In the genomic region with DNA sequence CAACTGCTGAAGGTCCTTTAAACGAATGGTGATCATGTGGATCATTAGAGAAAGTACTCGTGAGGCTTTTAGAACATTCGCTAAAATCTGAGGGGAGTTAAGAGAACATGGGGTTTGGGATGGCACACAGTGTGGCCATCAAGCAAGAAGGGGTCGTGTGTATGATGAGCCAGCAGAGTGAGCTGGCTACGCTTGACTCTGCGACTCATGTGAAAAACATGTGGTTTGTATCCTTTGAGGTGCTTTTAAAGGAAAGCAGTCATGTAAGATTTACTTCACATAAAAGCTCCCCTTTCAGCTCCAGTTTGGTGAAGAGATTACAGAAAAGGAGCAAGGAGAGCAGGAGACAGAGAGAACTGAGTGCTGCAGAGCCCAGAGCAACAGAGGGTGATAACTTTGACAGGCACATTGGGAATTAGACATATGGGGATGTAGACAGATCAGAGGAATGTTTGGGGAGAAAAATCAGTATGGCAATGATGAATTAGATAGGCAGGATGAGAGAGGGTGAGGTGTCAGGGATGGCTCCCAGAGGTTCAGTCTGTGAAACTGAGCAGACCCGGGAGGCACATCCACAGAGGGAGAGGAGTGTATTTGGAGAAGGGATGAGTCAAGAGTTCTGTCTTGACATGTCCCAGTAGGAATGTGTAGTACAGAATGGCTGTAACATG, we compare ENCODE assay signal across 11 mouse cellular contexts.
A peak's percentile ranks its signal among the peaks of the same experiment; 100 is the strongest.
DNase-seq lines count a peak whose midpoint lies in the region; ATAC-seq and TF ChIP-seq lines count a peak whose summit lies in the region.
"Had no signal": no experiment of that assay in that cellular context is flagged by ENCODE, and none has a peak within 500 bp of the region (broad histone marks: within the 10 kb centered on the region; RNA-seq: fewer than 3 reads in every experiment).

No protein-coding gene starts in this region.

- H3ac ChIP-seq in C2C12 (ENCODE audit: control insufficient read depth, insufficient read length, low read depth) = no peak overlapping the region

- no peaks in the 10 kb centered on the region for H3K79me2 ChIP-seq in C2C12 (ENCODE audit: control insufficient read depth, insufficient read depth)

- H3K36me3 ChIP-seq in kidney, postnatal 0 days (ENCODE audit: insufficient read depth, low read length) = no peaks in the 10 kb centered on the region
- no peaks in the 10 kb centered on the region for H3K36me3 ChIP-seq in C2C12 (ENCODE audit: control insufficient read depth, insufficient read depth)
- no peaks in the 10 kb centered on the region for H3K36me3 ChIP-seq in limb, embryonic 11.5 days (ENCODE audit: control insufficient read depth, insufficient read depth, low read length)

- no peak for DNase-seq in kidney, postnatal 0 days (ENCODE audit: low spot score)
- no peak for DNase-seq in kidney, adult 11 months
- peak; percentile 37 for DNase-seq in Patski (ENCODE audit: low read depth, low spot score)
- DNase-seq in limb, embryonic 11.5 days (ENCODE audit: low spot score) = no peak
- no peak for DNase-seq in adrenal gland, postnatal 10 days
- no peak for DNase-seq in adrenal gland, postnatal 4 days (ENCODE audit: low spot score in 2 of 2)
- DNase-seq: forebrain, postnatal 0 days; kidney, postnatal 25 days had no signal

- TF ChIP-seq CTCF in kidney, postnatal 0 days (IDR thresholded peaks at IDR 0.05; ENCODE audit: low read depth) = no peak
- no peak for TF ChIP-seq CTCF in C2C12 (IDR thresholded peaks at IDR 0.05; ENCODE audit: control insufficient read depth, insufficient read depth, insufficient read length)
- TF ChIP-seq CTCF in Patski (IDR thresholded peaks at IDR 0.05) = no peak

- no peaks in the 10 kb centered on the region; the same call in 1 of the 2 replicates for H3K4me1 ChIP-seq in kidney, postnatal 0 days (replicated peaks; ENCODE audit: insufficient read depth, low read length)
- peaks cover 17% of the 10 kb centered on the region for H3K4me1 ChIP-seq in limb, embryonic 11.5 days (ENCODE audit: control insufficient read depth, insufficient read depth, low read length)

- in situ Hi-C loops in Patski (cut with MboI; ENCODE audit: low pct_unique_long_range_greater_than_20kb) = no loop called here

- H3K27me3 ChIP-seq in kidney, postnatal 0 days (ENCODE audit: insufficient read depth, low read length) = no peaks in the 10 kb centered on the region
- no peaks in the 10 kb centered on the region for H3K27me3 ChIP-seq in C2C12 (ENCODE audit: control insufficient read depth, insufficient read depth, insufficient read length)
- H3K27me3 ChIP-seq in Patski = no peaks in the 10 kb centered on the region
- H3K27me3 ChIP-seq in limb, embryonic 11.5 days (ENCODE audit: control insufficient read depth, insufficient read depth, low read length) = no peaks in the 10 kb centered on the region

- H3K9me3 ChIP-seq in kidney, postnatal 0 days (replicated peaks; ENCODE audit: low read length) = no peaks in the 10 kb centered on the region
- no peaks in the 10 kb centered on the region for H3K9me3 ChIP-seq in limb, embryonic 11.5 days (ENCODE audit: control insufficient read depth, low read length)

- no peak overlapping the region for H3K4me3 ChIP-seq in kidney, postnatal 0 days (replicated peaks; ENCODE audit: low read depth, low read length)
- no peak overlapping the region for H3K4me3 ChIP-seq in C2C12 (ENCODE audit: insufficient read depth, poor library complexity, severe bottlenecking)
- no peak overlapping the region for H3K4me3 ChIP-seq in limb, embryonic 11.5 days (ENCODE audit: low read depth, low read length)
- H3K4me3 ChIP-seq: left cerebral cortex, adult 2 months had no signal

- ATAC-seq in kidney, postnatal 0 days (replicated peaks; ENCODE audit: low FRiP score, low read depth) = no peak; the same call in 1 of the 2 replicates
- peak; percentile 69 for ATAC-seq in Patski
- ATAC-seq in limb, embryonic 11.5 days (ENCODE audit: insufficient number of reproducible peaks, low FRiP score, low TSS enrichment, low read depth) = peak; percentile 70; the same call in 1 of the 2 replicates
- ATAC-seq: forebrain, postnatal 0 days had no signal

- H3K27ac ChIP-seq in kidney, postnatal 0 days = peak overlapping the region; percentile 42; the same call in 1 of the 2 replicates
- H3K27ac ChIP-seq in limb, embryonic 11.5 days (replicated peaks; ENCODE audit: low read depth, low read length) = peak overlapping the region; percentile 55
- H3K27ac ChIP-seq: left cerebral cortex, adult 2 months; macrophage had no signal

- CTCF ChIA-PET in Patski (lab: Charles Lee) = no interaction called here

- POLR2A ChIA-PET in Patski (lab: Charles Lee) = no interaction called here

- H3K79me3 ChIP-seq in C2C12 (ENCODE audit: low read depth) = no peaks in the 10 kb centered on the region

- no peak overlapping the region for H3K4me2 ChIP-seq in kidney, postnatal 0 days (ENCODE audit: low read length)
- H3K4me2 ChIP-seq in limb, embryonic 11.5 days (ENCODE audit: low read depth, severe bottlenecking) = no peak overlapping the region

- H3K9ac ChIP-seq in kidney, postnatal 0 days (ENCODE audit: low read depth, low read length) = no peak overlapping the region
- no peak overlapping the region for H3K9ac ChIP-seq in limb, embryonic 11.5 days (ENCODE audit: low read length)
- H3K9ac ChIP-seq: forebrain, postnatal 0 days had no signal

- 48% methylated on average over 7 of the region's 7 CpGs for WGBS in kidney, postnatal 0 days
- 35% methylated on average over 7 of the region's 7 CpGs for WGBS in limb, embryonic 11.5 days

TF ChIP-seq in C2C12, 6 proteins besides CTCF, POLR2A, EP300 and RAD21:
- TF ChIP-seq CEBPB (IDR thresholded peaks at IDR 0.05; ENCODE audit: low read depth) (no peak), MYOD1 (IDR thresholded peaks at IDR 0.05; ENCODE audit: control insufficient read depth, insufficient read length, low read depth) (no peak), USF1 (IDR thresholded peaks at IDR 0.05; ENCODE audit: low read depth) (no peak), FOSL1 (IDR thresholded peaks at IDR 0.05; ENCODE audit: insufficient read depth, low read length, poor library complexity, severe bottlenecking) (no peak), MYOG (IDR thresholded peaks at IDR 0.05; ENCODE audit: control insufficient read depth, extremely low read depth, insufficient read length) (no peak), MAX (IDR thresholded peaks at IDR 0.05) (peak; percentile 41)
